Mouse (Mus musculus) heart, embryonic 15.5 days (tissue): ENCODE results near the gene Gse1. TPM values are rescaled to one million over a fixed set of nuclear protein-coding genes. Genes with fewer than 3 reads are reported as not detected.

Experiments used
- ATAC-seq: fragments of 200-750 bp; cut with Nextera tagmentation; replicated peaks from 2 replicates; pipeline ENCODE4 v1.8.0; 2017; ENCODE audit warnings: low read depth, moderate TSS enrichment; ENCODE audit not compliant: insufficient number of reproducible peaks, insufficient read depth, low FRiP score
- H3K27ac ChIP-seq: fragments of 300-500 bp; sonication (generic); 2 replicates; pipeline ENCODE4 v1.5.1; 2015; ENCODE audit warnings: mild to moderate bottlenecking, inconsistent platforms
- H3K27me3 ChIP-seq: fragments of 300-500 bp; sonication (generic); 2 replicates; pipeline ENCODE4 v1.6.1; 2015; ENCODE audit warnings: inconsistent platforms
- H3K36me3 ChIP-seq: fragments of 300-500 bp; sonication (generic); 2 replicates; pipeline ENCODE4 v1.6.1; 2015; ENCODE audit warnings: mild to moderate bottlenecking, inconsistent platforms
- H3K4me1 ChIP-seq: fragments of 300-500 bp; sonication (generic); replicated peaks from 2 replicates; pipeline ENCODE4 v1.6.1; 2015; ENCODE audit warnings: inconsistent platforms
- H3K4me2 ChIP-seq: fragments of 300-500 bp; sonication (generic); 2 replicates; pipeline ENCODE4 v1.6.1; 2015; ENCODE audit warnings: inconsistent platforms, mild to moderate bottlenecking, moderate library complexity
- H3K4me3 ChIP-seq: fragments of 300-500 bp; sonication (generic); 2 replicates; pipeline ENCODE4 v1.5.1; 2015; ENCODE audit warnings: mild to moderate bottlenecking, inconsistent platforms
- H3K9ac ChIP-seq: fragments of 300-500 bp; sonication (generic); 2 replicates; pipeline ENCODE4 v1.6.1; 2015; ENCODE audit warnings: mild to moderate bottlenecking, inconsistent platforms
- H3K9me3 ChIP-seq: fragments of 300-500 bp; sonication (generic); replicated peaks from 2 replicates; pipeline ENCODE4 v1.6.1; 2016; ENCODE audit warnings: inconsistent platforms
- WGBS: fragments of 180-500 bp; shearing (Covaris S2); methylation state at CpG from one replicate; pipeline ENCODE4 v1.1.7; 2015; ENCODE audit warnings: mixed read lengths; 5-methylcytosine and 5-hydroxymethylcytosine counted together
- polyA plus RNA-seq: library from polyadenylated mRNA; unstranded; fragments of >200 nt; fragmentation: Nextera tagmentation; extraction: Ambion mirVana; gene quantifications from 2 replicates; pipeline ENCODE4 v1.2.1, GENCODE M21; 2015

Gene Gse1
- polyA plus RNA-seq, 1 experiment from 2014 or later, result 8.9 TPM

- Histone ChIP-seq H3K4me3 (no peak overlapping the region), H3K4me2 (no peak overlapping the region), H3K9me3 (no peaks in the 10 kb centered on the region), H3K27me3 (no peaks in the 10 kb centered on the region), H3K4me1 (peaks cover 8% of the 10 kb centered on the region), H3K36me3 (no peaks in the 10 kb centered on the region), H3K9ac (no peak overlapping the region), H3K27ac (no peak overlapping the region)
- WGBS, result 89% methylated on average over 7 of the region's 7 CpGs
- ATAC-seq, result no peak
Observed at GRCm38 (mm10) chr8:120316707-120317106, 88.5 kb downstream of the Gse1 start.

GRCm38 (mm10) chr8:120317118-120317824 is 89.0 kb downstream of the Gse1 start:
- Histone ChIP-seq H3K27ac (no peak overlapping the region), H3K9me3 (no peaks in the 10 kb centered on the region), H3K4me2 (no peak overlapping the region), H3K4me3 (no peak overlapping the region), H3K36me3 (no peaks in the 10 kb centered on the region), H3K4me1 (peaks cover 11% of the 10 kb centered on the region), H3K9ac (no peak overlapping the region), H3K27me3 (no peaks in the 10 kb centered on the region)
- WGBS, result 88% methylated on average over 21 of the region's 21 CpGs
- no peak for ATAC-seq

GRCm38 (mm10) chr8:120318476-120318991 is 90.3 kb downstream of the Gse1 start:
- Histone ChIP-seq H3K4me3 (no peak overlapping the region), H3K27ac (no peak overlapping the region), H3K36me3 (no peaks in the 10 kb centered on the region), H3K27me3 (no peaks in the 10 kb centered on the region), H3K4me1 (peaks cover 24% of the 10 kb centered on the region), H3K9ac (no peak overlapping the region), H3K4me2 (no peak overlapping the region), H3K9me3 (no peaks in the 10 kb centered on the region)
- 74% methylated on average over 12 of the region's 12 CpGs for WGBS
- no peak for ATAC-seq

- peaks cover 30% of the 10 kb centered on the region for H3K4me1 ChIP-seq
- no peak overlapping the region for H3K4me2 ChIP-seq
- no peak overlapping the region for H3K27ac ChIP-seq
- no peak; the same call in 1 of the 2 replicates for ATAC-seq
- H3K4me3 ChIP-seq, result no peak overlapping the region
- no peaks in the 10 kb centered on the region for H3K27me3 ChIP-seq
- no peak overlapping the region for H3K9ac ChIP-seq
- no peaks in the 10 kb centered on the region for H3K9me3 ChIP-seq
- no peaks in the 10 kb centered on the region for H3K36me3 ChIP-seq
- 20% methylated on average over 7 of the region's 7 CpGs for WGBS
Observed at GRCm38 (mm10) chr8:120319449-120319848, 91.2 kb downstream of the Gse1 start.

- no peaks in the 10 kb centered on the region for H3K9me3 ChIP-seq
- H3K27ac ChIP-seq, result no peak overlapping the region
- H3K4me1 ChIP-seq, result peaks cover 37% of the 10 kb centered on the region
- no peak for ATAC-seq
- no peak overlapping the region for H3K9ac ChIP-seq
- no peaks in the 10 kb centered on the region for H3K36me3 ChIP-seq
- H3K4me2 ChIP-seq, result no peak overlapping the region
- H3K27me3 ChIP-seq, result no peaks in the 10 kb centered on the region
- 80% methylated on average over 5 of the region's 5 CpGs for WGBS
- no peak overlapping the region for H3K4me3 ChIP-seq
Observed at GRCm38 (mm10) chr8:120320146-120320545, 91.9 kb downstream of the Gse1 start.

GRCm38 (mm10) chr8:120321724-120322123 is 93.5 kb downstream of the Gse1 start:
- no peaks in the 10 kb centered on the region for H3K27me3 ChIP-seq
- peaks cover 41% of the 10 kb centered on the region for H3K4me1 ChIP-seq
- H3K4me2 ChIP-seq, result no peak overlapping the region
- H3K9ac ChIP-seq, result no peak overlapping the region
- no peak overlapping the region for H3K27ac ChIP-seq
- no peaks in the 10 kb centered on the region for H3K9me3 ChIP-seq
- no peak overlapping the region for H3K4me3 ChIP-seq
- no peaks in the 10 kb centered on the region for H3K36me3 ChIP-seq
- 58% methylated on average over 6 of the region's 6 CpGs for WGBS
- ATAC-seq, result no peak

- no peaks in the 10 kb centered on the region for H3K9me3 ChIP-seq
- peak overlapping the region; percentile 33 for H3K4me2 ChIP-seq
- H3K27ac ChIP-seq, result peak overlapping the region; percentile 21; the same call in 1 of the 2 replicates
- WGBS, result 10% methylated on average over 20 of the region's 20 CpGs
- H3K27me3 ChIP-seq, result no peaks in the 10 kb centered on the region
- H3K4me3 ChIP-seq, result no peak overlapping the region
- peaks cover 41% of the 10 kb centered on the region for H3K4me1 ChIP-seq
- H3K36me3 ChIP-seq, result no peaks in the 10 kb centered on the region
- peak; percentile 60 for ATAC-seq
- peak overlapping the region; percentile 20; the same call in 1 of the 2 replicates for H3K9ac ChIP-seq
Observed at GRCm38 (mm10) chr8:120322956-120323448, 94.7 kb downstream of the Gse1 start.

- Histone ChIP-seq H3K27ac (peak overlapping the region; percentile 5; the same call in 1 of the 2 replicates), H3K4me2 (no peak overlapping the region), H3K9me3 (no peaks in the 10 kb centered on the region), H3K27me3 (no peaks in the 10 kb centered on the region), H3K4me1 (peaks cover 40% of the 10 kb centered on the region), H3K36me3 (no peaks in the 10 kb centered on the region), H3K9ac (no peak overlapping the region), H3K4me3 (no peak overlapping the region)
- 44% methylated on average over 3 of the region's 3 CpGs for WGBS
- no peak for ATAC-seq
Observed at GRCm38 (mm10) chr8:120324555-120324954, 96.3 kb downstream of the Gse1 start.

- H3K9ac ChIP-seq, result no peak overlapping the region
- H3K4me2 ChIP-seq, result no peak overlapping the region
- no peak overlapping the region for H3K4me3 ChIP-seq
- ATAC-seq, result no peak
- no peaks in the 10 kb centered on the region for H3K36me3 ChIP-seq
- no peaks in the 10 kb centered on the region for H3K9me3 ChIP-seq
- no peak overlapping the region for H3K27ac ChIP-seq
- H3K27me3 ChIP-seq, result no peaks in the 10 kb centered on the region
- peaks cover 37% of the 10 kb centered on the region for H3K4me1 ChIP-seq
- WGBS, result 63% methylated on average over 5 of the region's 5 CpGs
Observed at GRCm38 (mm10) chr8:120325172-120325767, 97.0 kb downstream of the Gse1 start.

GRCm38 (mm10) chr8:120327131-120327554 is 98.9 kb downstream of the Gse1 start:
- Histone ChIP-seq H3K27me3 (no peaks in the 10 kb centered on the region), H3K4me1 (peaks cover 49% of the 10 kb centered on the region), H3K4me2 (no peak overlapping the region), H3K4me3 (no peak overlapping the region), H3K9ac (no peak overlapping the region), H3K36me3 (no peaks in the 10 kb centered on the region), H3K9me3 (no peaks in the 10 kb centered on the region), H3K27ac (no peak overlapping the region)
- ATAC-seq, result no peak
- 60% methylated on average over 3 of the region's 3 CpGs for WGBS

- Histone ChIP-seq H3K4me2 (no peak overlapping the region), H3K4me1 (peaks cover 42% of the 10 kb centered on the region), H3K36me3 (no peaks in the 10 kb centered on the region), H3K9ac (no peak overlapping the region), H3K4me3 (no peak overlapping the region), H3K27me3 (no peaks in the 10 kb centered on the region), H3K27ac (no peak overlapping the region), H3K9me3 (no peaks in the 10 kb centered on the region)
- ATAC-seq, result no peak
- WGBS, result 80% methylated on average over 13 of the region's 13 CpGs
Observed at GRCm38 (mm10) chr8:120328361-120329022, 100.2 kb downstream of the Gse1 start.
